Mouse (Mus musculus) heart, embryonic 14.5 days (tissue): Measurements from ENCODE around the gene Eif4e3. TPM values are rescaled to one million over a fixed set of nuclear protein-coding genes. Genes with fewer than 3 reads are reported as not detected.

Experiments used
- ATAC-seq: fragments of 200-750 bp; cut with Nextera tagmentation; 2 replicates; pipeline ENCODE4 v1.8.0; 2017; ENCODE audit warnings: low read depth, moderate TSS enrichment; ENCODE audit not compliant: insufficient number of reproducible peaks, insufficient read depth, low FRiP score
- H3K27ac ChIP-seq, 2 experiments: fragments of 200-500 bp in 1 of 2; fragments of 300-500 bp in 1 of 2; sonication (generic) in 1 of 2; replicated peaks in 1 of 2; 2 replicates each; pipeline ENCODE4 v1.5.1; 2012 to 2014; ENCODE audit warnings: low read depth in 2 of 2, low read length in 2 of 2, control low read depth in 1 of 2, mild to moderate bottlenecking in 1 of 2, mixed read lengths in 1 of 2; ENCODE audit not compliant: control insufficient read depth in 1 of 2, insufficient read depth in 1 of 2
- H3K27me3 ChIP-seq: fragments of 300-500 bp; sonication (generic); 2 replicates; pipeline ENCODE4 v1.6.1; 2014; ENCODE audit warnings: mild to moderate bottlenecking, low read length, control low read depth; ENCODE audit not compliant: control insufficient read depth, insufficient read depth
- H3K36me3 ChIP-seq: fragments of 300-500 bp; sonication (generic); 2 replicates; pipeline ENCODE4 v1.6.1; 2014; ENCODE audit warnings: mild to moderate bottlenecking, control low read depth, low read length, mixed read lengths; ENCODE audit not compliant: control insufficient read depth, insufficient read depth
- H3K4me1 ChIP-seq, 2 experiments: fragments of 200-500 bp in 1 of 2; fragments of 300-500 bp in 1 of 2; sonication (generic) in 1 of 2; 2 replicates each; pipeline ENCODE4 v1.6.1; 2012 to 2014; ENCODE audit warnings: low read length in 2 of 2, control low read depth in 1 of 2, mixed read lengths in 1 of 2; ENCODE audit not compliant: control insufficient read depth in 2 of 2, insufficient read depth in 2 of 2
- H3K4me2 ChIP-seq: fragments of 300-500 bp; sonication (generic); 2 replicates; pipeline ENCODE4 v1.6.1; 2014; ENCODE audit warnings: mild to moderate bottlenecking, low read length
- H3K4me3 ChIP-seq, 2 experiments: fragments of 200-500 bp in 1 of 2; fragments of 300-500 bp in 1 of 2; sonication (generic) in 1 of 2; 2 replicates each; pipeline ENCODE4 v1.5.1; 2012 to 2014; ENCODE audit warnings: low read length in 2 of 2, mild to moderate bottlenecking in 2 of 2, control low read depth in 1 of 2, low read depth in 1 of 2, moderate library complexity in 1 of 2; ENCODE audit not compliant: control insufficient read depth in 1 of 2, insufficient read depth in 1 of 2
- H3K9ac ChIP-seq: fragments of 300-500 bp; sonication (generic); 2 replicates; pipeline ENCODE4 v1.6.1; 2014; ENCODE audit warnings: mild to moderate bottlenecking, low read length
- H3K9me3 ChIP-seq: fragments of 300-500 bp; sonication (generic); 2 replicates; pipeline ENCODE4 v1.6.1; 2016; ENCODE audit warnings: low read length, control low read depth; ENCODE audit not compliant: control insufficient read depth
- WGBS: fragments of 180-500 bp; shearing (Covaris S2); extraction: QIAGEN DNeasy Blood & Tissue Kit; methylation state at CpG from one replicate; pipeline ENCODE4 v1.1.7; 2014; 5-methylcytosine and 5-hydroxymethylcytosine counted together
- polyA plus RNA-seq: library from polyadenylated mRNA; unstranded; fragments of >200 nt; fragmentation: Nextera tagmentation; extraction: Ambion mirVana; gene quantifications from 2 replicates; pipeline ENCODE4 v1.2.1, GENCODE M21; 2014

The Eif4e3 gene
- polyA plus RNA-seq, 1 experiment from 2014 or later, result 7.9 TPM

DNA sequence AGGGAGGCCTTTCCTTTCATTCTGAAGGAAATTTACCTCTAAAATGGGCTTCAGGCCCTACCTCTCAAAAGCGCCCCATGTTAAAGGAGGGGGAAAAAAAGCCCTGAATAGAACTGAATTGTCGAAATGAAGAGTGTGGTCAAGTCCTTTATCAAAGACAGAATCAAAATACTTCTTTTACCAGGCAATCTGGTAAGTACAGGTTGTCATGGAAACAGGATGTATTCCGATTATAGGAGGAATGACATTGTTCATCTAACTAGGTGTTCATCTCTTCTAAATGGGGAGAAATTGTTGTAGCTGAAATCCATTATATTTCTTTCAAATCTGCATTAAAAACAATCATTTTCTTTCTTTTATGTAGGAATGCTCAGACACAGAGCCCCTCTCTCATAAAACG lies 7.9 kb upstream of the Eif4e3 start:
- no peak for ATAC-seq
- Histone ChIP-seq H3K27ac (no peak overlapping the region), H3K27me3 (no peaks in the 10 kb centered on the region), H3K4me2 (no peak overlapping the region), H3K4me3 (no peak overlapping the region), H3K9me3 (no peaks in the 10 kb centered on the region), H3K9ac (no peak overlapping the region), H3K4me1 (no peaks in the 10 kb centered on the region), H3K36me3 (no peaks in the 10 kb centered on the region)
- WGBS, result 82% methylated on average over 4 of the region's 4 CpGs

DNA sequence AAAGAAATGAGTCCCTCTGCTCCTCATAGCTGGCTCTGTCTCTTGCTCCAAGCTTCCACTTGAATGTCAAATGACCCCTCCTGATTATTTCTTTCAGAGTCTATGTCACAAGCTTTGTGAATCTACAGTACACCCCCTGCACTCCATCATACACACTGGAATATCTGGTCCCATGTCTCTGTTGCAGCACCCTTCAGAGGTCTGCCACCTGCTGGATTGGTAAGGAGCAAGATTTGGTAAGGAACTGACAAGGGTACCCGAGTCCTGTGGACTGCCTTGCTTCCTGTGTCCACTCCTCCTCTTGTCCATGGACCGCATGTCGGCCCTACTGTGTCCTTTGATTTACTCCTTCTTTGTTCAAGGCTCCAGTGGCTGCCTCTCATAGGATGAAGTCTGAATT lies 5.2 kb upstream of the Eif4e3 start:
- no peak for ATAC-seq
- peaks cover 4 to 5% of the 10 kb centered on the region in 2 experiments; a peak in 2 of 4 replicates for H3K4me1 ChIP-seq
- H3K36me3 ChIP-seq, result no peaks in the 10 kb centered on the region
- H3K27ac ChIP-seq, result no peak overlapping the region
- WGBS, result 54% methylated on average over 3 of the region's 3 CpGs
- H3K4me3 ChIP-seq, result no peak overlapping the region
- H3K27me3 ChIP-seq, result no peaks in the 10 kb centered on the region
- no peak overlapping the region for H3K4me2 ChIP-seq
- H3K9me3 ChIP-seq, result no peaks in the 10 kb centered on the region
- no peak overlapping the region for H3K9ac ChIP-seq

DNA sequence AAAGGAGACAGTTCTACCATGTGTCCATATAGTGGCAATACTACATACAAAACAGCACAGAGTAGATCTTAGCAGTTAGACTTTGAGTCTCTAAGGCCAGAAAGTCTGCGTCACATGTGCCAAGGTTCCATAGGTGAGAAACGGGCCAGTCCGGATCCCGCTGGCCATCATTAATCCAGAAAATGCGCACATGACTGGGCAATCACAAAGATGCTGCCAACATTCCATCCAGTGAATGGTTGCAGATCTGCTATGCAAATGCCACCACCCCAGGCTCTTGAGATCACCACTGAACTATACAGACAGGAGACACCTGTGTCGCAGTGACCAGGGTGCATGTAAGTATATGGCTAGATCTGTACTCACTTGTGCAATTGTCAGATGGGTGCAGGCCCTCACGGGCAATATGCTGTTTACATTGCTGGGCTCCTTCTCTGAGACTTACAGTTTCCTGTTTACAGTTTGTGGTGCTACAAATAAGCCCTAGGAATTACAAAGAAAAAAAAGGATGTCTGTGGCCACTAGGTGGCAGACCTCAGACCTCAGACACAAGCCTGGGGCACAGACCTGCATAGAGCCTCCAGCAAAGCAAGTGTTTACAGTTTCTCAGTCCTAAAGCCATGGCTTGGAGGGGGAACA lies 4.0 kb upstream of the Eif4e3 start:
- Histone ChIP-seq H3K9ac (no peak overlapping the region), H3K4me3 (no peak overlapping the region), H3K27ac (no peak overlapping the region), H3K4me2 (no peak overlapping the region), H3K9me3 (no peaks in the 10 kb centered on the region), H3K4me1 (peaks cover 5 to 6% of the 10 kb centered on the region in 2 experiments; a peak in 2 of 4 replicates), H3K27me3 (no peaks in the 10 kb centered on the region), H3K36me3 (no peaks in the 10 kb centered on the region)
- 73% methylated on average over 7 of the region's 7 CpGs for WGBS
- ATAC-seq, result no peak

DNA sequence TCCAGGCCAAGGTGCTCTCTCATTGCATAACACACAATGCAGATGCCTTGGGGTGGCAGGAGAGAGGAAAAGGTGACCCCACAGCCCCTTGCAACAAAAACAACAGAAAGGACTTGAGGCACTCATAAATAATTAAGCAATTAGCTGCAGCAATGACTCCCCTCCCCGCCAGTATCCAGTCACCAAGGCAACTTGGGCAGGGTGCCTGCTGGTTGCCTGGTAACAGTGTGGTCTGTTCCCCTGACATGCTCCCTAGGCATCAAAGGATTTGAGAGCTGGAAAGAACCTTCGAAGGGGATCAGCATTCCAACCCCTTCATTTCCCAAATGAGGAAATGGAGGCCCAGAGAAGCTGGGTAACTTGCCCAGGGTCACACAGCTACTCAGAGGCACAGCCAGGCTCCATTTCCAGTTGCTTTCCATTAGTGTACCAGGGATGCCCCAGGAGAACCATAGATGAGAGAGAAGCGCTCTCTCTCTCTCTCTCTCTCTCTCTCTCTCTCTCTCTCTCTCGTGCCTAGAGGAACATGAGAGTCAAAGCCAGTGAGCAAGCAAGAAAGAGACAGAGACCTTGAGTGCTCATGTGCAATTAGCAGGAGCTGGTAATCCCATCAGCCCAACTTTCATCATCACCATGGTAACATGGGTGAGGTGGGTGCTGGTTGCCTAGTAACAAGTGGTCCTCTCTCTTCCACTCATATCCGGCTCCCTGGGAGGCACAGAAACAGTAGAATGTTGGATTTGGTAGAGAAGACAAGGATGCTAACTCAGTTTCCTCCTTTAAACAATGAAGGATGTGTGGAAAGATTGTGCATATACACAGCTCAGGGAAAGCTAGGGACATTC lies 3.1 kb upstream of the Eif4e3 start:
- H3K4me3 ChIP-seq, result no peak overlapping the region
- H3K4me2 ChIP-seq, result no peak overlapping the region
- peaks cover 5 to 6% of the 10 kb centered on the region in 2 experiments; a peak in 2 of 4 replicates for H3K4me1 ChIP-seq
- H3K36me3 ChIP-seq, result no peaks in the 10 kb centered on the region
- no peaks in the 10 kb centered on the region for H3K27me3 ChIP-seq
- H3K27ac ChIP-seq, result no peak overlapping the region
- ATAC-seq, result no peak
- 52% methylated on average over 5 of the region's 5 CpGs for WGBS
- no peaks in the 10 kb centered on the region for H3K9me3 ChIP-seq
- H3K9ac ChIP-seq, result no peak overlapping the region

DNA sequence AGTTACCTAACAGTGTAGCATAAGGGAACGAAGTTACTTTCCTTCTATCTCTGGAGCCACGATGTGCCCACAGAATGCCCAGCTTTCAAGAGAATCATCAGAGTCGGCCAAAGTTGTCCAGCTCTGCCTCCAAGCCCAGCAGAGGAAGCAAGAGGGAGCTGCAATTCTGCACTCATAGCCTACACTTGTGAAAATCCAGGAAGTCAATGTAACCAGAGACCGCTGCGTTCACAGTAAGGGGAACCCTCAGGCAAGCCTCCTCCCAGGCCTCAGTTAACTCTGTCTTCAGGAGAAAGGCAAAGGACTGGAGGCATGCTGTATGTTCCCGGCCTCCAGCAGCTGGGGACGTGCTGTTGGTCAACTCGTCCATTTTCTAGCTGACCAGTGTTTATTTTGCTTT lies 719 bp upstream of the Eif4e3 start:
- WGBS, result 53% methylated on average over 8 of the region's 8 CpGs
- Histone ChIP-seq H3K9ac (peak overlapping the region; percentile 87; the same call in 1 of the 2 replicates), H3K9me3 (no peaks in the 10 kb centered on the region), H3K36me3 (no peaks in the 10 kb centered on the region), H3K4me1 (peaks cover 5 to 6% of the 10 kb centered on the region in 2 experiments; a peak in 2 of 4 replicates), H3K4me2 (peak overlapping the region; percentile 89), H3K4me3 (no peak overlapping the region; a peak in 1 of 4 replicates), H3K27me3 (no peaks in the 10 kb centered on the region), H3K27ac (no peak overlapping the region)
- ATAC-seq, result no peak

DNA sequence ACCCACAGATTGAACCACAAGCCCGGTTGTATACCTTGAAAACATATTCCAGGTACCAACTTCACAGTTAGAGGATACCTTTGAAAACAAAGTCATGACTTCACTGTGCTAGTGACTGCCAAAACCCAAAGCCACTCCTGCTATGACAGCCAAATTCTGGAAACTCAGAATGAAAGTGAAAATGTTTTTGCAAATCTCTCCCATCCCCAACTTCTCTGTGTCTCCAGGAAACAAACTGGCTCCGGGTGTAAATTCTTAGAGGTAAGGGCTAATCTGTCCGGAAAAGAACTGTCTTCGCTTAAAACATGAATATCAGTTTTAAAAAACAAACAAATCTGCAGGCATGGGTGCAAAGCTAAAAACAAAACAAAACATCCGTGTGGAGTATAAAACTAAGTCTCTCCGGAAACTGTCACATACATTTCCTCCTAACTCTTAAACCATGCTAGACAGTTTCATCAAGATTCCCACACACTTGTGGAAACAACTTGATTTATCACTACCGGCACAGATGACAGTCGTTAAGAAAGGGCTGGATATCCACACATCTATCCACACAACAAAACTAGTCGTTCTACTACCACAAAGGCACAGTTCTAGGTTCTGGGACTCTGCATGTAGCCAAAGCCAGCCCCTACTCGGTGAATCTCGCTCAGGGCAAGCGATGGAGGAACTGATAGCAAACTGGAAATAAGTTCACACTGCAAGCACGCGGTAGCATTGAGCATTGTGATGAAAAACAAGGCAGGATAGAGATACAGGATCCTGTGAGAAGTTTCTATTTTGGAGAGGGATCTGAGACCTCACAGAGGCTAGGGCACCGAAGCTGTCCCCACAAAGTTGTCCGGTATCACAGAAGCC lies 884 bp downstream of the Eif4e3 start:
- peaks cover 5 to 6% of the 10 kb centered on the region in 2 experiments; a peak in 2 of 4 replicates for H3K4me1 ChIP-seq
- H3K27ac ChIP-seq, result no peak overlapping the region
- peak overlapping the region; percentile 89 to 94 for H3K4me3 ChIP-seq
- H3K36me3 ChIP-seq, result no peaks in the 10 kb centered on the region
- H3K4me2 ChIP-seq, result peak overlapping the region; percentile 89
- no peaks in the 10 kb centered on the region for H3K9me3 ChIP-seq
- H3K27me3 ChIP-seq, result no peaks in the 10 kb centered on the region
- no peak for ATAC-seq
- WGBS, result 27% methylated on average over 16 of the region's 16 CpGs
- H3K9ac ChIP-seq, result peak overlapping the region; percentile 87

DNA sequence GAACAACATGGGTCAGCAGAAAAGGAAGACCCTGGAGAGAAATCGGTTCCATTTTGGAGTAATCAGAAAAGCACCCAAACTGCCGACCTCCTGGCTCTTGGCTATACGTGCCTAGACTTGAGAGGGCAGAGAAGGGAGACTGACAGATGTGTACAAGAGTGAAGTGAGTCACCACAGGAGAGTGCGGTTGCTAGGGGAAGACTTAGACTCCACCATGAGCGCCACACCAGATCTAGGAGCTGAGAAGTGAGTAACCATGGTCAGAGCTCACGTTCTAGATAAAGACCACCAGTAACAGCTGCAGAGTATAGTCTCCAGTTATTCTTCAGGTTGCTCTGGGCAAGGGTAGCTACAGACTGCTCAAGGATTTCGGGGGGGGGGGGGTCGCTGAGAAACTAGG lies 3.3 kb downstream of the Eif4e3 start:
- WGBS, result 63% methylated on average over 8 of the region's 8 CpGs
- Histone ChIP-seq H3K27ac (no peak overlapping the region), H3K36me3 (no peaks in the 10 kb centered on the region), H3K9me3 (no peaks in the 10 kb centered on the region), H3K27me3 (no peaks in the 10 kb centered on the region), H3K9ac (no peak overlapping the region), H3K4me3 (no peak overlapping the region), H3K4me1 (peaks cover 5 to 6% of the 10 kb centered on the region in 2 experiments; a peak in 2 of 4 replicates), H3K4me2 (no peak overlapping the region)
- ATAC-seq, result no peak
